Mouse (Mus musculus) olfactory bulb, adult 2 months (tissue): ENCODE results near the gene Gm5447.

Experiments
- CTCF ChIP-seq: fragments of 200-500 bp; IDR thresholded peaks from 2 replicates; pipeline ENCODE4 v1.5.1; 2012; ENCODE audit warnings: low read depth, mild to moderate bottlenecking, low read length, moderate library complexity; ENCODE audit not compliant: insufficient read depth
- POLR2A ChIP-seq: fragments of 200-500 bp; IDR thresholded peaks from 2 replicates; pipeline ENCODE4 v1.6.1; 2012; ENCODE audit warnings: mild to moderate bottlenecking, low read depth, low read length, moderate library complexity; ENCODE audit not compliant: insufficient read depth

- TF ChIP-seq CTCF (no peak), POLR2A (no peak)
These were observed 24.8 kb upstream of the Gm5447 start for GRCm38 (mm10) chr13:30949181-30949580.
